Mouse (Mus musculus) left cerebral cortex, adult 6 months (tissue): ENCODE measurements around the gene Pdgfc. TPM values are rescaled to one million over a fixed set of nuclear protein-coding genes. Genes with fewer than 3 reads are reported as not detected.

Experiments used
- long read RNA-seq, 2 experiments: library from polyadenylated mRNA; unstranded; transcript quantifications; one replicate each; pipeline ENCODE4 v2.0.0; 2019 to 2020
- polyA plus RNA-seq: library from polyadenylated mRNA; unstranded; fragments of <200 nt; fragmentation: Nextera tagmentation; gene quantifications from 2 replicates; pipeline ENCODE4 v1.2.3, GENCODE M21; 2021

Gene Pdgfc
- polyA plus RNA-seq, result 2.1 and 2.4 TPM in 2 replicates
- long read RNA-seq, experiment 1, transcript Pdgfc-202 (7 exons, 2,818 nt), result minor isoform, 10 of 45 reads
- long read RNA-seq, experiment 1, transcript Pdgfc-201 (6 exons, 3,521 nt), result major isoform, 25 of 45 reads
- long read RNA-seq, experiment 1, partial matches to known transcripts, result 4 of 45 reads
- long read RNA-seq, experiment 1, other reads (novel, unspliced or antisense), result 6 of 45 reads
- long read RNA-seq, experiment 2, partial matches to known transcripts, result 3 of 5 reads
- long read RNA-seq, experiment 2, other reads (novel, unspliced or antisense), result 1 of 5 reads

DNA sequence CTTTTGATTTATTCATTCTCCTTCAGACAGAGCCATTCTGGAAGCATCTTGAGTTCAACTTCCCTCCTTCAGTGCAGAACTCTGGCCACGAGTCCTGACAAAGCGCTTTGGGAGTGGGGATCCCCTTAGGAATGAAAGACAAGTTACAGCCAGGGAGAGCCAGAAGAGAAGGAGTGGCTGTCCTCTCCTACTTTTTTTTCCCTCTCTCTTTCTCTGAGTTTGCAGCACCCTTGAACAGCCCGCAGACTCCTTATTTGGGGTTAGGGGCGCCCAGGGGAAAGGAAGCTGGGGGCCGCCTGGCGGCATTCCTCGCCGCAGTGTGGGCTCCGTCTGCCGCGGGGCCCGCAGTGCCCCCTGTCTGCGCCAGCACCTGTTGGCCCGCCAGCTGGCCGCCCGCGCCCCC lies at the start of gene Pdgfc:
Gene Pdgfc, plus strand, starts transcription at position 266 of the 403 bp plus-strand sequence.

Other genes with a start within 250 kb of the Pdgfc start
- 145 and 194 TPM in 2 replicates for gene Gria2, start 233.6 kb upstream of the Pdgfc start, polyA plus RNA-seq
- 135 and 191 TPM in 2 replicates for gene Glrb, start 122.8 kb upstream of the Pdgfc start, polyA plus RNA-seq